Mouse (Mus musculus): ENCODE data around the gene Tmem121b.

Tmem121b gene

DNA sequence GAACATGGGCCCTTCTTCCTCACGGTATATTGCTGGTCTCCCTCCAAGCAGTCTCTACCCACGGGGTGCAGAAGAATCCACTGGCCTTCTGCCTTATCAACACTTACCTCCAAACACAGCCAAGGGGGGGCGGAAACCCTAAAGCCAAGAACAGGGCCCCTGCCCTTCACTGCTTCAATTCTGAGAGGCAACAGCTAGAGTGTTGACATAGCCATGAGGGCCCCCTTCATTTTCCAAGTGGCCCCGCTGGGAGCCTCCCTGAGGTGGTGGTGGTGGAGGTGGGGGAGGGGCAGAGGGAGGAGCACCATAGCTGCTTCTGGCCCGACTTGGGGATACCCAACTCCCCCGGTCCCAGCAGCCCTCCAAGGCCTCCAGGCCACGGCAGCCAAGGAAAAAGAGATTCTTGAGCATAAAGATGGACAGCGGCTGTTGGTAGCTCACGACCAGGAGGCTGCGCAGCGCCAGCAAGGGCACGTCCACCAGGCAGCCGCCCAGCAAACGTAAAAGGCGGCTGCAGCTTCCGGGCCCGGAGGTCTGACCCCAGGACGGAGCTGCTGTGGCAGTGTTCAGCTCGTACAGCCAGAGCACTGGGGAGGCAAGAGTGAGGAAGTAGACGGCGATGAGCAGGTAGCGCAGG, 1.6 kb downstream of the Tmem121b start:
- no peak for DNase-seq

DNA sequence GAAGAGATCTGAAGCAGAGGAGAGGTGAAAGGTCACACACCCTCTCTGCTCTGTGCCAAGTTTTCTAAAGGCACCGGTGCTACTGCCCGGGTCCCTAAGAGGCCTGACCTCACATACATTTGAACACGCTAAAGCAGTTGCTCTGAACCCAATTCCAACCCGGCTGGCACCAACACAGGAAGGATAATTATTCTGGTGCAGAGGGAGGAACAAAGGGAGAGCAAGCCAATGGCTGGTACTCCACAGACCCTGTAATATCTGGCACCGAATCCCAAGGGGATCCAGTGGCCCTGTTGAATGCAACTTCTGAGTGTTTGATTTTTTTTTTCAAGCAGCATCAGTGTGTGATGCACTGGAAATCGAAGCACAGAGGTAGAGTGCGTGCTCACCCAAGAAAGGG, 2.5 kb downstream of the Tmem121b start:
- no peak for DNase-seq

DNA sequence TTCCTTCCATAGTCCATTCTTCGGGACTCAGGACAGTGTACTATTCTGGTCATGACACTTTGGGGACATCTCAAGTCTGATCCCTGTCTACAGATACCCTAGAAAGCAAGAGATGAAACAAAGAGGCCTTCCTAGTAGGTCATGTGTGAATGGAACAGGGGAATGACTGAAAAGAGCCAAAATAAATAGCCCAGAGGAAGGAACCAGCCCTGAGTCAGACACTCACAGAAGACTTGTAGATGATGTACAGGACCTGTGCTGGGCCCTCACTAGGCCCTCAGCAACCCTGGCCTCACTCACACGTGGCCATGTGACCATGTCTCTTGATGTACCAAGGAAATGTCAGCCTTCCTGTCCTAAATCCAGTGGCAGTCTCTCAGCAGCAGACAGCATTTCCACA, 4.1 kb downstream of the Tmem121b start:
- DNase-seq, result no peak

DNA sequence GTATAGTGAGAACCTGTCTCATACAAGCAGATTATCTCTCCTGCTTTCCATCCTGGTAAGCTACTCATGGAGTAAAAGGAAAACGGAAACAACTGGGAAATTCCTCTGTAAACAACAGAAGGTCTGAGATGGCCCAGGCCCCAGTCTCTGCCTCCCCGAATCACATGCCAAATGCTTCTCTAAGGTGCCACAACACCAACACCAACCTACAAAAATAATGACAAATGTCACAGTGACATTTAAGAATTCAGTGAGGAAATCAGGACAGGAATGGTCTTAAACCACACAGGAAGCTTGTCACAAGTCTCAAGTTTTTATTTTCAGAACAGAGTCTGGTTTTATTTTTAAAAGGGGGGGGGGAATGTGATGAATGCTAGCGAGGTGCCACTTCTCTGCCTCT, 5.0 kb downstream of the Tmem121b start:
- DNase-seq, result no peak

DNA sequence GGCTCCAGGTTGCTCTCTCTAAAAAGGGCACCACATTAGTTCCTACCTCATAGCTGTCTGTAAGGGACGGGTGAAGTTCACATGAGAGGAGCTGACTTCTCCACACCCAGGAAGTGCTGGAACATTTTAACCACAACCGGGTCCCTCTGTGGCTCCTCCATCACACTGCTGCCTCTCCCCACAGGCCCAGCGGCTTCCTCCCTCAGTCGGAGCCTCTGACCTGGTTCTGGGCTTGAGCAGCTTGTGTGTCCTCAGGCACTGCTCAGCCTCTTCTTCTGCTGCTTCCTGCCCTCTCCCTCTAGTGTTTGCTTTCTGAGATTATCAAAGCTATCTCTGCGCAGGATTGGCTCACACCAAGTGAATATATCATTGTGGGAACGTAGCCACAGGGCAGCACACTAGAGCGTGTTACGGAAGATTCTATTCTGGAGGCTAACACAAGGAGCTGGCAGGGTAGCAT, 7.5 kb downstream of the Tmem121b start:
- DNase-seq, result no peak

DNA sequence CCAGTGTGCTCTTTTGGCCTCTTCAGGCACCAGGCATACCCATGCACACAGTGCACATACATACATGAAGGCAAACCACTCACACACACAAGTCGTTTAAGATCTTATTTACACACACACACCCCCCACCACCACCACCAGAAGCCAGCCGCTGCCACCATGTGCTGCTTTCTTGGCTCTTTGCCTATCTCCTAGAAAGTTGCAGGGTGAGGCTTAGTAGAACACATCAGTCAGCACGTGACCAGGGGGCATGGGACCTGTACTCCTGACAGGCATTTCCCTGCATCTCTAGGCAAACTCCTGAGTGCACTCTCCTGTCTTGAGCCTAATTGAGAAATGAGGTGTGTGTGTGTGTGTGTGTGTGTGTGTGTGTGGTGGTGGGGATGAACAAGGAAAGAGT, 8.6 kb downstream of the Tmem121b start:
- DNase-seq, result no peak

DNA sequence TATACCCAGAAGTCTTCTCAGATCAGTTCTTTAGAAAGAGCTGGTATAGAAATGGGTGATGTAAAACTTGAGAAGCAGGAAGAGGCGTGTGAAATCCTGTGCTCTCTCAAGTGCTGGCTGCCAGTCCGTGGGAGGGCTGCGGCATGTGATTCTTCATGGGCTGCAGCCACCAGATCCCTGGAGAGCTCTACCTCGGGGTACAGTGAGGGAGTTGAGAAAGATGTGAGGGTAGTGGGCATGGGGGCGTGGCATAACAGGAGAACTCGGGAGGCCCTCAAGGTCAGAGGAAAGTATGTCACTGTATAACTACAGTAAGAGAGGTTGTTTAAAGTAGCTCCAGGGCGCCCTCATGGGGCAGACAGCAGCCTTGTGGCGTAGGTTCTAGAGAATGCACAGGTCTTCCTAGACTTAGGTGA, 10.4 kb downstream of the Tmem121b start:
- peak; percentile 67 for DNase-seq

DNA sequence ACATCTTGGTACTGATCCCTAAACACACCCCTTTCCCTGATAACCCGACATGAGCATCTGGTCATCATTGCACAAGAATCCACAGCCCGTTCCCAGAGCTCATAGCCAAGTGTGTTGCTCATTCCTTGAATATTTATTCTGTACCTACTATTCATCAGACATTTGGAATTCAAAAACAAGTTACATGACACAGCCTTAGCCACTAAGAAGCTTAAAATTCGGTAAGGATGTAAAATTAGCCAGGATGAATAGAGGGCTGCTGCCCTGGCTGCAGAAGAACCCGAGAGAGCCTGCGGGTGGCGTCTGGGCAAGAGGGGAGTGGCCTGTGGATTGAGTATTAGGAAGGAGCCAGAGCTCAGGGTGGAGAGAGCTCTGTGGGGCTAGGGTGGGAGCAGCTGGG, 10.9 kb downstream of the Tmem121b start:
- no peak for DNase-seq

DNA sequence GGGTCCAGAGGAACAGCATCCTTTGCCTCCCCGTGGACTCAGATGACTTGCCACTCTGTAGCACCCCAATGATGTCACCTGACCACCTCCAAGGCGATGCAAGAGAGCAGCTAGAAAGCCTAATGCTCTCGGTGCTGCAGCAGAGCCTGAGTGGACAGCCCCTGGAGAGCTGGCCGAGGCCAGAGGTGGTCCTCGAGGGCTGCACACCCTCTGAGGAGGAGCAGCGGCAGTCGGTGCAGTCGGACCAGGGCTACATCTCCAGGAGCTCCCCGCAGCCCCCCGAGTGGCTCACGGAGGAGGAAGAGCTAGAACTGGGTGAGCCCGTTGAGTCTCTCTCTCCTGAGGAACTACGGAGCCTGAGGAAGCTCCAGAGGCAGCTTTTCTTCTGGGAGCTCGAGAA, 11.6 kb downstream of the Tmem121b start:
- no peak for DNase-seq

DNA sequence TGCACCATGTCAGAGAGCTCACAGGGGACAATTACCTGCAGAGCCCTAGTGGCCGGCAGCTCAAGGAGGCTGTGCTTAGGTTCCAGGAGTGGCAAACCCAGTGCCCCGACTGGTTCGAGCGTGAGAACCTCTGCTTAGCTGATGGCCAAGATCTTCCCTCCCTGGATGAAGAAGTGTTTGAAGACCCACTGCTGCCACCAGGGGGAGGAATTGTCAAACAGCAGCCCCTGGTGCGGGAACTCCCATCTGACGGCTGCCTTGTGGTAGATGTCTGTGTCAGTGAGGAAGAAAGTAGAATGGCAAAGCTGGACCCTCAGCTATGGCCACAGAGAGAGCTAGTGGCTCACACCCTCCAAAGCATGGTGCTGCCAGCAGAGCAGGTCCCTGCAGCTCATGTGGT, 12.1 kb downstream of the Tmem121b start:
- DNase-seq, result no peak

DNA sequence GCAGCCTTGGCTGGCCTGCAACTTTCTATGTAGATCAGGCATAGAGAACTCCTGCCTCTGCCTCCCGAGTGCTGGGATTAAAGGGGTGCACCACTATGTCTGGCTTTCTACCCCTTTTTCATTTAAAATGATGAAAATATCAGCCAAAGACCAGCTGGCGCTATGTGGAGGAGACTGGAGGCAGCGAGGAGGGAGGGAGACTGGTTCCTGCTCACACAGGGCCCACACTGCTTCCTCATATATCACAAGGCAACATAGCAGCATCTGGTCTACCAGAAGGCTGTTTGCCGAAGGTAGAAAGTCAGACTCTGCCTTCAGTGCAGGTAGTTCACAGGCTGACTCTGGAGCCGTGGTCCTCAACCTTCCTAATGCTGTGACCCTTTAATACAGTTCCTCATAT, 13.2 kb downstream of the Tmem121b start:
- DNase-seq, result no peak

DNA sequence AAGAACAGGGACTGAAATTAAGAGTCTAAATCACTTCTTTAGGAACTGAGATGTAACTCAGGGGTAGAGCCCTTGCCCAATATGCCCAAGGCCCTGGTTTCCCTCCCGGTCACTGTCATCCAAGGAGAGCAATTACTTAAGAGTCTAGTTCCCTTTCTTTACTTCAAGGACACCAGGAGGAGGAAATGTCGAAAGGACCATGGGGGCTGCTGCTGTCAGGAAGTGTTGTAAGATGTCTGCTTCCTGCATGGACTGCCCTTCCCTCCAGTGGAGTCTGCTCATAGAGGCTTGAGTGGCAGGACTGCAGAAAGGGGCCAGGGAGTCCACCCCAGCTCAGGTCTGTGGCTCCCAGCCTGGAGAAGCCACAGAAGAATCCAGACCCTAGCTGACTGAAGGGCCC, 14.3 kb downstream of the Tmem121b start:
- DNase-seq, result no peak

DNA sequence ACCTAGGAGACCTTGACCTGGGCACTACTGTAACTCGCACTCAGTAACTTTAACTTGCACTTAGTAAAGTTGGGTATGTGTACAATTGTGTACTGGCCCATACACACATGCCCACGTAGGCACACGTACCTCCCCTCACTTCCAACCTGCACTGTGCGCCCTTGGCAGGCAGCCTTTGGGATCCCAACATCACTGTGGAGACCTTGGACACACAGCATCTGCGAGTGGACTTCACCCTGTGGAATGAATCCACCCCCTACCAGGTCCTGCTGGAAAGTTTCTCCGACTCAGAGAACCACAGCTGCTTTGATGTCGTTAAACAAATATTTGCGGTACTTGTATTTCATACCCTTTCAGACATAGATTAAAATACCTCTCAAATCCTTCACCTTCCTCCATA, 18.3 kb downstream of the Tmem121b start:
- DNase-seq, result peak; percentile 67

DNA sequence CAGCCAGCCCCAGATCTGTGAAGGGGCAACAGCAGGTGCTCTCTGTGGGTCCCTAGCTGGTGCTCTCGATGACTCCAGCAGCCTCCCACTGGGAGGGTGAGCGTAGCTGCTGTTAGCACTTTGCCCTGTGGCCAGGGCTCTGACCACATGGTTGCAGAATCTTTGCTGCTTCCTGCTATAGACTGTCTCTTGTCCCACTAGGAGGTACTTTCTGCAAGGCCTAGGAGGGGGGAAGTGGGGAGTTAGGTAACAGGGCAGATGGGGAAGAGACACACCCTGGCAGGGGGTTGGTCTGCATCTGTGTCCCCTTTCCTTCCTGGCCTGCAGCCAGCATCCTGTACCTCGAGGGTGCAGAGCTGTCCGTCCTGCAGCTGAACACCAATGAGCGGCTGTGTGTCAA, 20.2 kb downstream of the Tmem121b start:
- DNase-seq, result peak; percentile 55

DNA sequence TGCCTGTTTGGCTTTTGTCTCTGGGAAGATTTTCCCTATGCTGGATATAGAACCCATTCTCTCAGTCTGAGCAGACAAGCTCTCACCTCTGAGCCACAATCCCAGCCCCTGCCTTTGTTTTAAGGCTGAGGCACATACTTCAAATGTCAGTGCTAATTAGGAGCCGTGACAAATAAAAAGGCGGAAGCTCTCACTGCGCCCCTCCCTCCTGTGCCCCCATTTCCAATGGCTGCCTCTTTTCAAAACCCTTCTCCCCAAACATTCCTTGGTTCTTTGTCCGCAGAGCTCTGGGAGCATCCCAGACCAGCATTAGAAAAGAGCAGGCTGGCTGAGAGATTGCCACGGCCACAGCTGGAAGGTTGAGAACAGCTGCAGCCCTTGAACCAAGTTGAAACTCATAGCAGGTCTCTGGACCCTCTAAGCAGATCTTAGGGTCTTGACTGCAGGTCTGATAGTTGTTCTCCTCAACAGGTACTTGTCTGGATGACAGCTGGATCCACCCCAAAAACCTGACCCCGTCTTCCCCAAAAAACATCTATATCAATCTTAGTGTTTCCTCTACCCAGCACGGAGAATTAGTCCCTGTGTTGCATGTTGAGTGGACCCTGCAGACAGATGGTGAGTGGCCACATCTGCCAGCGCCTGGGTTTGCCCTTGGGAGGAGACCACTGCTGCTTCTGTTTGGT, 21.0 kb downstream of the Tmem121b start:
- no peak for DNase-seq

DNA sequence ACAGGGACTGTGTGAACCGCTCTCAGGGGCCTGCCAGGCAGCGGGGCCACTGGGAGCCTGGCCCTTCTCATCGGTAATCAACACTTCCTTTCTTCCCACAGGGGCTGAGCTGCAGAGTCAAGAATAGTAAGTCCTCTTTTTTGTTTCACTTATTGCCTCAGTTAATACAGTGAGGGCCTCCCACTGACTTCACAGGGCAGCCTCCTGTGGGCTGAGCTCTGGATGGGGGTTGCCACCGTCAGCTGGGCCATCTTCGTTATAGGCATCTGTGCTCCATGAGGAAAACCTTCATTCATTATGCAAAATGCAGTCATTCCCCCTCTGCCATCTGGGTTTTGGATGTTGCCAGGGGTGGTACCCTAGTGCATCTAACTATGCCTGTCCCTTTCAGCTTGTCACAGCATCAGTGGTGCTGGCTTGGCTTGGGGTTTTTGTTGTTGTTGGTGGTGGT, 21.6 kb downstream of the Tmem121b start:
- DNase-seq, result no peak

DNA sequence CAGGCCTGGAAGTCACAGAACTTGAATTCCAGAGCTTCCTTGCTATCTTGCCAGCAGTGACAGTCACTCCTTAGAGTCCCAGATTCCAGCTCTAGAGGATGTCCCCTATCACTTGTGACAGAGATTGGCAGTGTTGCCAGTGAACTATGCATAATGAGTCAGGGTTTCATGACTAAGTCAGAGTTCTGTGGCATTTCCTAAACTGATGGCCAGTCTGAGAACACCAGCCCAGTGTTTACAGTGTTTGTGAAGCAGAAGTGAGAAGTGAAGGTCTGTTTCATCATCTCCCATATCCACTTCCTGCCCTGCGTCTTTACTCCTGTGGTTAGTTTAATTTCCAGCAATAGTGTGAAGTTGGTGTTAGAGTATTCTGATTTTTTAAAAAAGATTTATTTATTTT, 22.9 kb downstream of the Tmem121b start:
- no peak for DNase-seq

DNA sequence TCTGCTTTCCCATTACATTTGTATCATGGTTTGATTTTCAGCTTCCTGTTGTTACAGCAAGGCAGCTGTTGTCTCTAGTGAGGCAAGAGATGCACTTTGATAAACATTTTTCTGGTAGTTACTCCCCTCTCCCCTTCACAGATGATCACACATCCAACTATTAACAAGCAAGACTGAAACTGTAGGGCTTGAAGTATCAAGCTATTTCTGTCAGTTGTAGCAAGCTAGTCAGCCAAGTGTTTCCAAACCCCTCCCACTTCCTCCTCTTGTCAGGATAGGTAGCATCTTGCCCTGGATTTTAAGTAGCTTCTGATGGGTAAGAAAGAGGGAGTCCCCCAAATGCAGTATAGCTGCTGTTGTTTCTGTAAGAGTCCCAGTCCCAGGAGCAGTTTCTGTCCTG, 23.8 kb downstream of the Tmem121b start:
- DNase-seq, result no peak

DNA sequence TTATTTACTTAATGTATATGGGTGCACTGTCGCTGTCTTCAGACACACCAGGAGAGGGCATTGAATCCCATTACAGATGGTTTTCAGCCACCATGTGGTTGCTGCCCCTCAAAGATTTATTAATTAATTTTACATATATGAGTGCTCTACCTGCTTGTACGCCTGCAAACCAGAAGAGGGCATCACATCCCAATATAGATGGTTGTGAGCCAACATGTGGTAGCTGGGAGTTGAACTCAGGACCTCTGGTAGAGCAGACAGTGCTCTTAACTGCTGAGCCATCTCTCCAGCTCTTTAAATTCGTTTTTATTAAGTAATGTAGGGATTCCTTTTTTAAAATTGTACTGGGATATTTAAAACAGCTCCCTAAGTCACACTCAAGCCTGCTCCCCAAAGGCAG, 24.3 kb downstream of the Tmem121b start:
- DNase-seq, result no peak

DNA sequence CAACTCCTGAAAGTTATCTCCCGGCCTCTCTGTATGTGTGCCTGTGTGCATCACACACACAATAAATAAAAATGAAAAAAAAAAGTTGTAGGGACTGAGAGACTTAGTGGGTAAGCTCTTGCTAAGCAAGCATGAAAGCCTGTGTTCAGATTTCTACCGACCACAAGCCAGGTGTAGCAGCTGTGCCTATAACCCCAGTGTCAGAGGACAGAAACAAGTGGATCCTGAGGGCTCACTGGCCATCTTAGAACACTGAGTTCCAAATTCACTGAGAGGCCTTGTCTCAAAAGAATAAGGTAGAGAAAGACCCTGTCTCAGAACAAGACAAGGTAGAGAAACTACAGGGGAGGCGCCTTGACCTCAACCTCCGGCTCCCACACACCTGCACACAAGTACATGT, 25.3 kb downstream of the Tmem121b start:
- no peak for DNase-seq

DNA sequence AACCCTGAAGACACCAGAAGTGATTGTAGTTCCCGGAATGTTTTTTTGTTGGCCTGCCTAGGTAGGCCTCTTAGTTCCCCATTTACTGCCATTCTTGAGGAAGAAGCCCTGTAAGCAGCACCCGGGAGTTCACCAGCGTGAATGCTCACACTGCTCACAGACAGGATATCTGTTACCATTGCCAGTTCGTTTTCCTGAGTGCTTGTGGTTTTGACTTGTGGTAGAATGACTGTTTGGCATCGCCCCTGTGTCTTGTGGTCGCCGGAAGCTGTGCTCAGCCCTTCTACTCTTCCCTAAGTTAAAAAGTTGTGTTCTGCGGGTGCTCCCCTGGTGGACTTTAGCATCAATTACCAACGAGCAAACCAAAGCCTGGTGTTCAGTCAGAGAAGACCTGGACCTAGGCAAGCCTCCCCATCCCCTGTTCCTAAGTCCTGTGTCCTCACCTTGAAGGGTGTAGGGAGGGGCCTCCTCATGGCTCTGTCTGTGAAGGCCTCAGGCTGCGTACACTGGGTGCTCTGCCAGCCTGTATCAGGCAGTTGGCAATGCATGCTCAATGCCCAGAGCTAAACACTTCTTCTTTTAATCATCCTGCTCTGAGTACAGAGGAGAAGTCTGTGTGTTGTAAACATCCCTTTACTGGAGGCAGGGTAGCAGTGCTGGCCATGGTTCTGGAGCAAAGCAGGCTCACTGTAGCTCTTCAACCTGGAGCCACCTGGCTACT, 26.8 kb downstream of the Tmem121b start:
- peak; percentile 80 for DNase-seq

DNA sequence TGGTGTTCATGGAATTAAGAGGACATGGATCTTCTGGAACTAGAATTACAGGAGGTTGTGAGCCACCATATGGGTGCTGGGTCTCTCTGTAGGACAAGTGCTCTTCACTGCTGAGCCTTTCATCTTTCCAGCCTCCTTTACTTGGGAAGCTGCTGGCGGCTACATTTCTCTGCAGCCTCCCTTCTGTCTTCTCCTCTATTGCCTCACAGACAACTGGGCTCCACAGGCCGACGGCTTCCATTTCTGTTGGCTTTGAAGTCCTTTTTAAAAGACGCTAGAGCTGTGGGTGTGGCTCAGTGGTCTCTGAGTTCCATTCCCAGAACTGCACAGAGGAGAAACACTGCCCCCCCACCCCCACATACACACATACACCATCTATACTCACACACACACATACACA, 28.2 kb downstream of the Tmem121b start:
- DNase-seq, result no peak

DNA sequence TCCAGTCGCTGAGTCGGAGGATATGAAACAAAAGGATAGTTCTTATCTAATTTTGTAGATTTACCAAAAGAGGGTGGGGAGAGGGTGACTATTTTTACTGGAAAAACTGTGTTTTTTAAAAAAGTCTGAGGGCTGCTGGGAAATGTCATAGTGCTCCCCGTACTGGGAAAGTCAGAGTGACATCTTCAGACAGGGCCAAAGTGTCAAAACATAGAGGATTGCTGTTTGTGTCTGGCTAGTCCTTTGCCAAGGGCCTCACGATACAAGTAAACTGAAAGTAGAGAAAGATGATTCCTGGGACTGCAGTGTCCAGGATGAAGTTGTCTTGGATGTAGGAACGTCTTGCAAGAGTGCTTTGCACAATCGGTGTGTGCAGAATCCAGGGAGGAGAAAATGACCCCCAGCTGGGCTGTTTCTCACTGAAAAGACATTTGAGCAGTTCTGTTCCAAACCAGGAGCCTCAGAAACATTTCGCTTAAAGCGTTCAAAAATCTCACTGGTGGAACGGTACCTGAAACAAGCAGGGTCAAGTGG, 29.1 kb downstream of the Tmem121b start:
- no peak for DNase-seq

DNA sequence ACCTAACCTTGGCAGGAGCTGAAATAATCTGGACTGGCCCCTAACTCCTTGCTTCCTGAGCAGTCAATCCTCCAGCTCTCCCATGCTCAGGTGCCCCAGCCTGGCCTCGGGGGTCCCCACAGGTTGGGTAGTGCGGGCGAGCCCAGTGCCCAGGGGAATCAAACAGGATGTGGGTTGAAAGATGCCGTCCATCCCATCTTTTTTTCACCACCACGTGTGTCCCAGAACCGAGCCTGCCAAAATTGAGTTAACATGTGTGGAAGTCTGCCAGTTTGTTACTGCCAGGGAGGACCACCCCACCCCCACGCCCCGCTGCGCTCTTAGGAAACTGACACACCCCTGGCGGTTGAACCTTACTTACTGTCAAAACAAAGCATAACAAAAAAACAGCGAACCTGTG, 29.7 kb downstream of the Tmem121b start:
- peak; percentile 51 for DNase-seq
